Mouse (Mus musculus): ENCODE measurements around the gene Adamts4. TPM values are rescaled to one million over a fixed set of nuclear protein-coding genes. Genes with fewer than 3 reads are reported as not detected.
"Not testable (repeated sequence)": the region's sequence is repeated elsewhere in the genome, so short reads cannot be mapped to it uniquely, and the experiment has no call there.

Adamts4 gene
- polyA plus RNA-seq, 1 experiment from 2014 or later: 8.7 TPM

- no peak overlapping the region for H3K4me3 ChIP-seq (ENCODE audit: low read depth, low read length)
- no peak overlapping the region for H3K4me2 ChIP-seq (ENCODE audit: low read length)
- ATAC-seq: no peak
- no peaks in the 10 kb centered on the region for H3K27me3 ChIP-seq (ENCODE audit: control insufficient read depth, insufficient read depth, low read depth, low read length)
- H3K9me3 ChIP-seq (replicated peaks; ENCODE audit: control insufficient read depth, low read length, poor library complexity, severe bottlenecking): no peaks in the 10 kb centered on the region
- no peaks in the 10 kb centered on the region for H3K4me1 ChIP-seq (ENCODE audit: control insufficient read depth, insufficient read depth, low read length)
- peaks cover 53% of the 10 kb centered on the region for H3K36me3 ChIP-seq (ENCODE audit: control insufficient read depth, insufficient read depth, low read length)
- WGBS: 75% methylated on average over 6 of the region's 6 CpGs
- no peak overlapping the region for H3K9ac ChIP-seq (ENCODE audit: low read depth, low read length)
- H3K27ac ChIP-seq (ENCODE audit: low read length): no peak overlapping the region
Observed at GRCm38 (mm10) chr1:171237438-171237837, 12.8 kb upstream of the Adamts4 start.

DNA sequence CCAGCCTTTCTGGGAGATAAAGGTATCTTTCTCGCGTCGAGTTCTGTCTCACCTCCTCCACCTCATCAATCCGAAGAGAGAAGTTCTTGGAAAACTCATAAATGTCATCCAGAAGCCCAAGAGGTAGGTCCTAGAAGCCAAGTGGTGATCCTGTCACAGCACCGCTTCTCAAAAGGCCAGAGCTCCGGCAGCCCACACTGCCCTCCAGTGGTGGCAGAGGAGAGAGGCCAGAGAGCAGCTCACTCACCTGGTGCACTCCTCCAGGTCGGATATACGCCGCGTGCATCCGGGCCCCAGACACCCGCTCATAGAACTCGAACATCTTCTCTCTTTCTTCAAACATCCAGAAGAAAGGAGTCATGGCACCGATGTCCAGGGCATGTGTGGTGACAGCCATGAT, 11.8 kb upstream of the Adamts4 start:
- H3K9me3 ChIP-seq (replicated peaks; ENCODE audit: control insufficient read depth, low read length, poor library complexity, severe bottlenecking): no peaks in the 10 kb centered on the region
- no peaks in the 10 kb centered on the region for H3K4me1 ChIP-seq (ENCODE audit: control insufficient read depth, insufficient read depth, low read length)
- WGBS: 74% methylated on average over 14 of the region's 14 CpGs
- H3K36me3 ChIP-seq (ENCODE audit: control insufficient read depth, insufficient read depth, low read length): peaks cover 53% of the 10 kb centered on the region
- H3K27ac ChIP-seq (ENCODE audit: low read length): no peak overlapping the region
- ATAC-seq: 0 out of 2 replicates have a peak, but pooled peaks have one; percentile 47
- no peak overlapping the region for H3K9ac ChIP-seq (ENCODE audit: low read depth, low read length)
- no peak overlapping the region for H3K4me3 ChIP-seq (ENCODE audit: low read depth, low read length)
- H3K27me3 ChIP-seq (ENCODE audit: control insufficient read depth, insufficient read depth, low read depth, low read length): no peaks in the 10 kb centered on the region
- H3K4me2 ChIP-seq (ENCODE audit: low read length): no peak overlapping the region

DNA sequence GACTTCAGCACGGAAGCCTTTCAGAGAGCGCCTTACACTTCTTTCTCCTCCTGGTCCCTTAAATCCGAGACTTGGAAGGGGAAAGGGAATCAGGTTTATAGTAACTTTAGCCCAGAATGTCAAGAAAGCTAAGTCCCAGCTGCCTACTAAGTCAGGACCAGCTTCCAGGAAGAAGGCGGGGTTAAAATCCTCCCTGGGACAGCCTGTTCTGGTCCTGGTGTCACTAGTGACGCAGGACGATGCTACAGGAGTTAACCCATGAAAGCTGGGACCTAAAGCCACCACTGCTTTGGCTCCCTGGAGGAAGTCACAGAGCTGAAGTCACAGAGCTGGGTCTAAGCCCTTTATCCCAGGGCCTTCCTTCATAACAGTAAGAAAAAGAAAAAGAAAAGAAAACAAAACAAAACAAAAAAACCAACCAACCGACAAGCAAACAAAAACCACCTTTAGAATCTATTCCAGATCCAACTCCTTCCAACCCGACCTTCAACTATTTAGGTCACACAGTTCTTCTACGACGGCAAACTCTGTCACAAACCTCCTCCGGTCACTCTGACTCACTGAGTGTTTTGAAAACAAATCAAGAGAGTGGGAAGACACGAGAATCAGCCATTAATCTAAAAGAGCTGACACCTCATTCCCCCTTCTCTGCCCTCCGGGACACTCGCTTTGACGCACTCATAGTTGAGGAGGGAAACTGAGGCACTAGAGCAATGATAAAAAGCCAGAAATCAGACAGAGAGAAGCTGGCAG, 10.1 kb upstream of the Adamts4 start:
- H3K27ac ChIP-seq (ENCODE audit: low read length): no peak overlapping the region
- H3K9ac ChIP-seq (ENCODE audit: low read depth, low read length): no peak overlapping the region
- H3K27me3 ChIP-seq (ENCODE audit: control insufficient read depth, insufficient read depth, low read depth, low read length): no peaks in the 10 kb centered on the region
- H3K9me3 ChIP-seq (replicated peaks; ENCODE audit: control insufficient read depth, low read length, poor library complexity, severe bottlenecking): no peaks in the 10 kb centered on the region
- no peak overlapping the region for H3K4me3 ChIP-seq (ENCODE audit: low read depth, low read length)
- peaks cover 48% of the 10 kb centered on the region for H3K36me3 ChIP-seq (ENCODE audit: control insufficient read depth, insufficient read depth, low read length)
- ATAC-seq: no peak
- WGBS: 81% methylated on average over 15 of the region's 15 CpGs
- no peaks in the 10 kb centered on the region for H3K4me1 ChIP-seq (ENCODE audit: control insufficient read depth, insufficient read depth, low read length)
- no peak overlapping the region for H3K4me2 ChIP-seq (ENCODE audit: low read length)

DNA sequence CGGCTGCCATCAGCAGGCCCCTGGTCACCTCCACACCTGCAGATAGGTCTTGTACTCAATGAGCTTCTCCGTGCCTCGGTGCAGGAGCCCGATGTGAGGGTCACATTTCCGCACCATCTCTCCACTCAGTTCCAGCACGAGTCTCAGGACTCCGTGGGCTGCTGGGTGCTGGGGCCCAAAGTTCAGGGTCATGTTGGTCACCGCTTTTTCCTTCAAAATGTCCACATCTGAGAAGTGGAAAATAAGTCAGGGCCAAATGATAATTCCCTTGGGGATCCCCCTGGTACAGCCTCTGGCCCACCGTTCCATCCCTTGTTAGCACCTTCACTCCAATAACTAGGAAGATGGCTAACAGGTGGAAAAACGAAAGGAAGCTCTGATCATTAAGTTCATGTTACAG, 9.3 kb upstream of the Adamts4 start:
- no peak overlapping the region for H3K9ac ChIP-seq (ENCODE audit: low read depth, low read length)
- H3K4me1 ChIP-seq (ENCODE audit: control insufficient read depth, insufficient read depth, low read length): peaks cover 6% of the 10 kb centered on the region
- WGBS: 89% methylated on average over 10 of the region's 10 CpGs
- no peak overlapping the region for H3K27ac ChIP-seq (ENCODE audit: low read length)
- H3K36me3 ChIP-seq (ENCODE audit: control insufficient read depth, insufficient read depth, low read length): peaks cover 41% of the 10 kb centered on the region
- H3K4me3 ChIP-seq (ENCODE audit: low read depth, low read length): no peak overlapping the region
- ATAC-seq: no peak
- no peaks in the 10 kb centered on the region for H3K9me3 ChIP-seq (replicated peaks; ENCODE audit: control insufficient read depth, low read length, poor library complexity, severe bottlenecking)
- no peak overlapping the region for H3K4me2 ChIP-seq (ENCODE audit: low read length)
- H3K27me3 ChIP-seq (ENCODE audit: control insufficient read depth, insufficient read depth, low read depth, low read length): no peaks in the 10 kb centered on the region

DNA sequence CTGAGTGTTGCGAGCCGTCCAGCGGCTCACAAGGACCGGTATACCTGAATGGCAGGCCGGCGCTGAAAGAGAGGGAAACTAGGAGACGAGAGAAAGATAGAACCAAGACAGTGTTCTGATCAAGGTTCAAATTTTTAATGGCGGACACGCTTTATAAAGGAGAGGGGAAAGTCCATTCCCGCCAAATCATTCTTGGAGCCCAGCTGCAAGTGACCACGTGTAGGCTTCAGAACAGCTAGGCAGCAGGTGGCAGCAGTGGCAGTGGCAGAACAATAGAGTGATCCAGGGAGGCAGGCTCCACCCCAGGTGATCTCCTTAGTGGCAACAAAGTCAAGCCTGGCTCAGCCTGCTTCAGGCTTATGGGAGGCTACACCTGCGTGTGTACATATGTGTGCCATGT, 8.3 kb upstream of the Adamts4 start:
- H3K27me3 ChIP-seq (ENCODE audit: control insufficient read depth, insufficient read depth, low read depth, low read length); H3K27ac ChIP-seq (ENCODE audit: low read length); H3K9ac ChIP-seq (ENCODE audit: low read depth, low read length); ATAC-seq; H3K9me3 ChIP-seq (replicated peaks; ENCODE audit: control insufficient read depth, low read length, poor library complexity, severe bottlenecking); H3K4me2 ChIP-seq (ENCODE audit: low read length); H3K4me3 ChIP-seq (ENCODE audit: low read depth, low read length): not testable (repeated sequence)
- Histone ChIP-seq H3K4me1 (ENCODE audit: control insufficient read depth, insufficient read depth, low read length) (peaks cover 11% of the 10 kb centered on the region), H3K36me3 (ENCODE audit: control insufficient read depth, insufficient read depth, low read length) (peaks cover 34% of the 10 kb centered on the region)
- WGBS: 81% methylated on average over 12 of the region's 12 CpGs

GRCm38 (mm10) chr1:171245353-171245752, 4.9 kb upstream of the Adamts4 start:
- H3K4me3 ChIP-seq (ENCODE audit: low read depth, low read length): no peak overlapping the region
- peaks cover 17% of the 10 kb centered on the region for H3K4me1 ChIP-seq (ENCODE audit: control insufficient read depth, insufficient read depth, low read length)
- no peak for ATAC-seq
- peaks cover 13% of the 10 kb centered on the region for H3K36me3 ChIP-seq (ENCODE audit: control insufficient read depth, insufficient read depth, low read length)
- 97% methylated on average over 8 of the region's 8 CpGs for WGBS
- no peak overlapping the region for H3K4me2 ChIP-seq (ENCODE audit: low read length)
- no peaks in the 10 kb centered on the region for H3K9me3 ChIP-seq (replicated peaks; ENCODE audit: control insufficient read depth, low read length, poor library complexity, severe bottlenecking)
- H3K9ac ChIP-seq (ENCODE audit: low read depth, low read length): no peak overlapping the region
- H3K27ac ChIP-seq (ENCODE audit: low read length): no peak overlapping the region
- H3K27me3 ChIP-seq (ENCODE audit: control insufficient read depth, insufficient read depth, low read depth, low read length): no peaks in the 10 kb centered on the region

DNA sequence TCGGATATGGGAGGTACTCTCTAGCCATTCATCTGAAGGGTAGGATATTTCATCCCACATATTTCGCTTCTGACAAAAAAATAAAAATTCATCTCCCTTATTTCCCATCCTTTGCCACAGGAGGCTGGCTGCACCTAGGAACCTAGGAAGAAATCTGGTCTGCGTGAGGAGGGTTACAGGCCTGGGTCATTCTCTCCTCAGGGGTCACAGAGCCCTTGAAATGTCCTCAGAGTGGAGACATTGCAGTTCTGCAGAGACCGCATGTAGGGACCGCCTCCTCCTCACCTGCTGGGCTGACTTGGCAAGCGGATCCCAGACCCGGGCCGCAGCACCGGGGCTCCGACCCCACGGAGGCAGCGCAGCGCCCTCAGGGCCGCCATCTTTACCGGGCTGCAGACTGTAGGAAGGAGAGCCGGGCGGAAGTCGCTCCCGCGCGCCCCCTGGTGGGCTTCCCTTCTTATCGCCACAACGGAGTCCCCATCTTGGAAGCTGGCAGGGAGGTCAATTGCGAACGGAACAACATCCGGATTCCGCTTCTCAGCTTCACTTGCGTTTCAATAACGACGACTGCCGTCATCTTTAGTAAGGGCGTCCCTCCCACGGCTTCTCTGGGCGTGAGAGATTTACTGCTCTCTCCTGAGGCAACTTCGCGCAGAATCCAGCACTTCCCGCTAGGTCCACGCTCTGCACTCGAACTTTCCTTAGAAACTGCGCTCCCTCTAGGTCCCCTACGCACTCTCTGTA, 3.3 kb upstream of the Adamts4 start:
- Histone ChIP-seq H3K27ac (ENCODE audit: low read length) (peak overlapping the region; percentile 75), H3K36me3 (ENCODE audit: control insufficient read depth, insufficient read depth, low read length) (peaks cover 2% of the 10 kb centered on the region; the same call in 1 of the 2 replicates), H3K9me3 (replicated peaks; ENCODE audit: control insufficient read depth, low read length, poor library complexity, severe bottlenecking) (no peaks in the 10 kb centered on the region), H3K9ac (ENCODE audit: low read depth, low read length) (peak overlapping the region; percentile 91), H3K4me1 (ENCODE audit: control insufficient read depth, insufficient read depth, low read length) (peaks cover 26% of the 10 kb centered on the region), H3K4me2 (ENCODE audit: low read length) (peak overlapping the region; percentile 72), H3K4me3 (ENCODE audit: low read depth, low read length) (peak overlapping the region; percentile 81), H3K27me3 (ENCODE audit: control insufficient read depth, insufficient read depth, low read depth, low read length) (no peaks in the 10 kb centered on the region)
- WGBS: under 1% methylated on average over 41 of the region's 41 CpGs
- peak; percentile 94 for ATAC-seq

DNA sequence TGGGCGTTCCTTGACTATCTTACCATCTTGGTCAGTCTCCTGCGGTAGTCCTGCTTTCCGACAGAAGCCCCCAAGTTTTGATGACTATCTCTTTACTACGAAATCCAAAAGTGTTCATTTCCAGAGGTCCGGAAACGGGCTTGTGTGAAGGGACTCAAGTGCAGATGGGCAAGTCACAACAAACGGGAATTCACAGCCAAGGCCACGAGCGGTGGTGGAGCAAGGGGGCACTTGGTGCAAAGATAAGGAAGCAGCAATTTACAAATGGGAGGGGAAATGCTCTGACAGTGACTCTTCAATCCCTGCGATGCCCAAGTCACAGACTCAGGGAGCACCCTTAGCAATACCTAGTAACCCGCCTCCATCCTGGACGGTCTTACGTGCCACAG, 2.8 kb upstream of the Adamts4 start:
- H3K4me1 ChIP-seq (ENCODE audit: control insufficient read depth, insufficient read depth, low read length): peaks cover 32% of the 10 kb centered on the region
- ATAC-seq: peak; percentile 27
- peak overlapping the region; percentile 51 for H3K27ac ChIP-seq (ENCODE audit: low read length)
- 13% methylated on average over 13 of the region's 13 CpGs for WGBS
- peak overlapping the region; percentile 57 for H3K9ac ChIP-seq (ENCODE audit: low read depth, low read length)
- H3K4me2 ChIP-seq (ENCODE audit: low read length): peak overlapping the region; percentile 63
- no peaks in the 10 kb centered on the region for H3K9me3 ChIP-seq (replicated peaks; ENCODE audit: control insufficient read depth, low read length, poor library complexity, severe bottlenecking)
- H3K36me3 ChIP-seq (ENCODE audit: control insufficient read depth, insufficient read depth, low read length): no peaks in the 10 kb centered on the region; the same call in 1 of the 2 replicates
- peak overlapping the region; percentile 81 for H3K4me3 ChIP-seq (ENCODE audit: low read depth, low read length)
- H3K27me3 ChIP-seq (ENCODE audit: control insufficient read depth, insufficient read depth, low read depth, low read length): no peaks in the 10 kb centered on the region

- Histone ChIP-seq H3K9me3 (replicated peaks; ENCODE audit: control insufficient read depth, low read length, poor library complexity, severe bottlenecking) (no peaks in the 10 kb centered on the region), H3K4me2 (ENCODE audit: low read length) (peak overlapping the region; percentile 63), H3K4me1 (ENCODE audit: control insufficient read depth, insufficient read depth, low read length) (peaks cover 33% of the 10 kb centered on the region), H3K9ac (ENCODE audit: low read depth, low read length) (peak overlapping the region; percentile 57; the same call in 1 of the 2 replicates), H3K27ac (ENCODE audit: low read length) (peak overlapping the region; percentile 51), H3K36me3 (ENCODE audit: control insufficient read depth, insufficient read depth, low read length) (no peaks in the 10 kb centered on the region; the same call in 1 of the 2 replicates), H3K27me3 (ENCODE audit: control insufficient read depth, insufficient read depth, low read depth, low read length) (no peaks in the 10 kb centered on the region), H3K4me3 (ENCODE audit: low read depth, low read length) (no peak overlapping the region)
- WGBS: 30% methylated on average over 4 of the region's 4 CpGs
- no peak for ATAC-seq
Observed at GRCm38 (mm10) chr1:171247916-171248315, 2.3 kb upstream of the Adamts4 start.

All from midbrain, embryonic 16.5 days (tissue).